Mouse (Mus musculus) testis, postnatal 14 days (tissue): ENCODE data around the gene Tmcc3.

Experiments
- DNase-seq: peaks from one replicate; pipeline ENCODE4 v3.0.0; 2021; ENCODE audit warnings: low spot score

Tmcc3 gene

GRCm38 (mm10) chr10:94332358-94333137, 20.8 kb downstream of the Tmcc3 start:
- peak; percentile 47 for DNase-seq

DNA sequence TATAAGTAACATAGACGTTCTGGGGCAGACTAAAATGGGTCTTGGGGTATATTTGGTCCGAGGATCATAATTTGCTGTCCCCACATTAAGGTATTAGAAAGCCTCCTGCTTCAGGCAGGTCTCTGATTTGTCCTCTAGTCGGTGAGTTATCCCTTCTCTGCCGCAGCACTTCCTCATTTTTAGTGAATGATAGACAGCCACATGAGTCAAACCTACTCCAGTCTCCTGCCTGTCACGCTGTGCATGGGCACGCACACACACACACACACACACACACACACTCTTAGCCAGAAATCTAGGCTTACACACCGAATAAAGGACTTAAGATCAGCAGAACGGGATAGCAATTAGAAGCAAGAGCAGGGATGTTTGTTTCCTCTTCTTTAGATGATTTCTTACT, 21.6 kb downstream of the Tmcc3 start:
- no peak for DNase-seq

GRCm38 (mm10) chr10:94335047-94335446, 23.3 kb downstream of the Tmcc3 start:
- no peak for DNase-seq

- DNase-seq = no peak
These were observed 24.3 kb downstream of the Tmcc3 start for GRCm38 (mm10) chr10:94336071-94336470.

GRCm38 (mm10) chr10:94341501-94341900, 29.8 kb downstream of the Tmcc3 start:
- no peak for DNase-seq

GRCm38 (mm10) chr10:94342256-94342655, 30.5 kb downstream of the Tmcc3 start:
- DNase-seq = no peak

DNA sequence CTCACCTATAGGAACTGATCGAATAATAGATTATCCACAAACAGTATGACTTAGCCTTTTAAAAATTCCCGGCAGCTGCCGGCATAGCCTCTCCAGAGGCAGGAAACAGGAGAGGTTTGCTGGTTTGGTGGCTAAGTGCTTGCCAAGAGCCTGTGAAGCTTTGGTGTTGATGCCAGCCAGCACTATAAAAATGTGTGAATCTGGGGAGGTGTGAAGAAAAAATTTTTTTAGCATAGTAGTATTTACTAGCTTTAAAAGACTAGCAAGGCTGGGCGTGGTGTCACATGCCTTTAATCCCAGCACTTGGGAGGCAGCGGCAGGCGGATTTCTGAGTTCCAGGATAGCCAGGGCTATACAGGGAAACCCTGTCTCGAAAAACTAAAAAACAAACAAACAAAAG, 31.8 kb downstream of the Tmcc3 start:
- no peak for DNase-seq

- DNase-seq = no peak
These were observed 33.1 kb downstream of the Tmcc3 start for GRCm38 (mm10) chr10:94344631-94345417.

DNA sequence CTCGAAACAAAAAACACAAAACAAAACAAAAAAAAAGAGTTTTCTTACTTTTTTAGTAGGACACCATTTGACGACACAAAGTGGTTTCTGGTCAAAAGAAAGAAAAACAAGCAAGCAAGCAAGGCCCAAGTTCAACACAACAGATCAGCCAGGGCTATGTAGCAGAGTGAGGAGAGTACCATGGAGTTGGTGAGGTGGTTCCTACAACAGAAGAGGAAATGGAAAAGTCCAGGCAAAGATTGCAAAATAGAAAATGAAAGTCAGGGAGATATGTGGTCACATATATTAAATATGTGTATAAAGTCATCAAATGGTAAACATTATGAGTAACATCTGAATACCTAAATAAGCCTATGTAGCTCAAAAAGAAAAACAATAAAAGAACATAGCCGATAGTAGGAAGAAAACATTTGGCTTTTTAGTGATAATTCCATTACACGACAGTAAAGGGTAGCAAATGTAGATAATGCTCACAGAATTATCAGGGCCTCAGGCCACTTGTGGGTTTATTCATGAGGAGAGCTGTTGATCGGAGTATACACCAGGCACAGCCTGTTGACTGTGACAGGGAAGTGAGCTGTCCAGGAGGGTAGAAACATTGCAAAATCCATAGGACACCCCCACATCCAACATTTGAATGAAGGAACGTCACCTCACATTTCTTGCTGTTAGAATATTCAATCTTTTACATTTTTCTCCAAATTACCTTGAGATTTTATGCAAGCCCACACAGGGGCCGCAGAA, 33.9 kb downstream of the Tmcc3 start:
- no peak for DNase-seq

GRCm38 (mm10) chr10:94346596-94346995, 34.8 kb downstream of the Tmcc3 start:
- DNase-seq = no peak

- no peak for DNase-seq
These were observed 35.5 kb downstream of the Tmcc3 start for GRCm38 (mm10) chr10:94347296-94347695.

- DNase-seq = no peak
These were observed 36.2 kb downstream of the Tmcc3 start for GRCm38 (mm10) chr10:94347959-94348358.

- DNase-seq = no peak
These were observed 38.5 kb downstream of the Tmcc3 start for GRCm38 (mm10) chr10:94350207-94350606.

- peak; percentile 14 for DNase-seq
These were observed 39.3 kb downstream of the Tmcc3 start for GRCm38 (mm10) chr10:94350896-94351661.

DNA sequence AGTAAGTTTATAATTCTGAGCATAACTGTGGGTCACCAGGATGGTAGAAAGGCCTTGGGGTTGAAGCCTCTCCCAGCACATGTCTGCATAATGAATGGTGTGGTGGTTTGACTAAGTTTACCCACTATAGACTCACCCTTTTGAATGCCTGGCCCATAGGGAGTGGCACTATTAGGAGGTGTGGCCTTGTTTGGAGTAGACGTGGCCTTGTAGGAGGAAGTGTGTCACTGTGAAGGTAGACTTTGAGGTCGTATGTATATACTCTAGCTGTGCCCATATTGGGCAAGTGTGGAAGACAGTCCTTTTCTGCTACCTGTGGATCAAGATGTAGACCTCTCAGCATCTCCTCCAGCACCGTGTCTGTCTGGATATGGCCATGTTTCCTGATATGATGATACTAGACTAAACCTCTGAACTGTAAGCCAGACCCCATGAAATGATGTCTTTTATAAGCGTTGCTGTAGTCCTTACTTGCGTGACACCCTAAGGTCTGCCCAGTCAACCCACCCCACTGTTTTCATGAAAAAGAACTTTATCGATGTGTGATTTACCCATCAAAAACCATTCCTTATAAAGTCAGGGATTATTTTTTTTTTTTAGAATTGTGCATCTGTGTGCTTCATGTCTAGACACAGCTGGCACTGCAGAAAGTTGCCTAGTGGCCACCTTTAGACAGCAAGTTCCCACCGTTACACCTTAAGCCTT, 40.6 kb downstream of the Tmcc3 start:
- no peak for DNase-seq

DNA sequence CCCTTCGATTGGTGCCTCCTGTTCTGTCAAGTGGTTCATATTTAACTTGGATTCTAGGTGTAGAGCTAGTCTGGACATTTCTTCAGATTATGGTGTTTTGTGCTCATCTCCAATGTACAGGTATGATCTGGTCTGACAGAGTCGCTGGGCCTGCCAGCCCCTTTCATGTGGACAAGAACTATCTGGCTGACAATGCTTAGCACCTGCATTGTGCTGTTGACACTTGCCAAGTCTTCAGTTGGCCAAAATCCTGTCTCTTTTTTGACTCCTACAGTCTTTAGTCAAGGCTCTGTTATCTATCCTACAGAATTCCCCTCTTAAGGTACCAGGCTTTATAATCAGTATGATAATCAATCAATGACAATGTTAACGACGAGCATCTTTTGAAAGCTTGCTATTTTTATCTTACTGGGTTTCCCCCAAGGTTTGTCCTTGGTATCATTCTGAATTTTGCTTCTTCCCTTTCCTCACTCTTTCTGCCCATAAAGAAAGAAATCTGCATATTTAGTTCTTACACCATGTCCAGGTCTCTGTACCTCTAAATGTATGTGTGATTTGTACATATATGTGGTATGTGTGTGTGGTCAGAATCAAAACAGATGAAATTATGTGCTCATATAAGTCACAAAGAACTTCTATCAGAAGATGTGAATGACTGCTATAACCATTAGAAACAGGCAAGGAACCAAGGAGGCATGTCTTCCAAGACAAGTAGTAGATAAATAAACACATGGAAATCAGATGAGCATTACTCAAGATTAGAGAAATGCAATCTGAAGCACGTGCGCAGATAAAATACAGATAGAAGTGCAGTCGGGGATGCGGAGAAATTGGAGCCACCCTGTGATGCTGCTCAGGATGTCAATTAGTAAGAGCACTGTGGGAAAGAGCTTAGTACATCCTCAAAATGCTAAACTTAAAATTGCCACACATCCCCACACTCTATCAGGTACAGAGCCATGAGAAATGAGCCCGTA, 41.4 kb downstream of the Tmcc3 start:
- no peak for DNase-seq

GRCm38 (mm10) chr10:94354005-94354404, 42.3 kb downstream of the Tmcc3 start:
- DNase-seq = no peak

GRCm38 (mm10) chr10:94354427-94354826, 42.7 kb downstream of the Tmcc3 start:
- DNase-seq = no peak

GRCm38 (mm10) chr10:94356504-94357169, 44.9 kb downstream of the Tmcc3 start:
- no peak for DNase-seq
